Mouse (Mus musculus) naive thymus-derived CD4-positive, alpha-beta T cell, adult 5 months (primary cell): ENCODE measurements around the gene Npc1l1. TPM values are rescaled to one million over a fixed set of nuclear protein-coding genes. Genes with fewer than 3 reads are reported as not detected.

Experiments
- polyA plus RNA-seq: library from polyadenylated mRNA; unstranded; fragments of 100-300 nt; shearing (Covaris generic); gene quantifications from one replicate; pipeline ENCODE4 v1.2.1, GENCODE M21; 2017

The Npc1l1 gene
- 0.07 TPM for polyA plus RNA-seq

DNA sequence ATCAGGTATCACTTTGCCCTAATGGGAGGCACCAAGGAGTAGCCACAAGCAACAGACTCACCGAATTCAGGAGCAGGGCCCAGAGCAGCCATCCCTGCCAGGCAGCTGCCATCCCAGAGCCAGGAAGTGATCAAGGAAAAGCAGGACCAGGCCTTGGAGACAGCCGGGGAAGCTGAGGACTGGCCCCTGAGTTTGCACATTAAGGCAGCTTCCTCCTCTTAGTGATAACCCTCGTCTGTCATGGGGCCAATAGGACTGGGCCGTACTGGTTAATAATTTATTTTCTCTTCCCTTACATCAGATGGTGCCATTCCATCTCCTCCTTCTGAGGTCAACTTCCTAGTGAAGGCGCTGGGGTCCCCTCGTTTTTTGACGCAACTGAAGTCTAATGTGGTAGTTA lies at the start of gene Npc1l1:
TSS of gene Npc1l1 (minus strand) at position 132 of the 400 bp plus-strand sequence.

DNA sequence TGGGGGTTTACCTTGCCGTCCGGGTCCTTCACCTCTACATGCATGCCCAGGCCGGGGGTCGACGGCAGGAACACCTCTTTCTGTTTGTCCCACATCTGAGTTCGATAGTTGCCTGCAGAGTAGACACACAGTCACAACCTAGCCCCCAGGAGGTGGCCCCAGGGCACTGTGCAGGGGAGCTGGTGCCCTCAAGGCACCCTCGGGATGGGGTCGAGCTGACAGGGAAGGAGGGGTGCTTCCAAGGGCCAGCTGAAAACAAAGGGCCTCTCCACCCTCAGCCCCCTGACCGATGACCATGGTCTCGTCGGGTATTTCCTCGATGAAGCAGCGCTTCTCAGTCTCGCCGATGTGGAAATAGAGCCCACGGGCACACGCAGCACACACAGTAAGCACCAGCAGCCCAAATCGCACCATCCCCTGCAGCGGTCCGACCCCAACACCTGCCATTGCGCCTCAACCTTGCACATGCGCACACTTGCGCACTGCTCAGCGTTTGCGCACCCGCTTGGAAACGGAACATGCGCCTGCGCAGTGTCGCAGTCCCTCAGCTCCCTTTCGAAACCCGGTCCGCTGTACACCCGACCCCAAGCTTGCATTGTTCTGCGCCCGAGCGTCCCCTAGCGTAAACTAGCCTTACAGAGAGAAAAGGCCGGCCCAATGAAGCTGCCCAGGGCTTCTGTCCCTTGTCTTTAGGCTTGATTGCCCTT lies 44.6 kb upstream of the Npc1l1 start, which contains the start of gene Tmed4:
TSS of gene Tmed4 (minus strand) at position 484 of the 707 bp plus-strand sequence.

DNA sequence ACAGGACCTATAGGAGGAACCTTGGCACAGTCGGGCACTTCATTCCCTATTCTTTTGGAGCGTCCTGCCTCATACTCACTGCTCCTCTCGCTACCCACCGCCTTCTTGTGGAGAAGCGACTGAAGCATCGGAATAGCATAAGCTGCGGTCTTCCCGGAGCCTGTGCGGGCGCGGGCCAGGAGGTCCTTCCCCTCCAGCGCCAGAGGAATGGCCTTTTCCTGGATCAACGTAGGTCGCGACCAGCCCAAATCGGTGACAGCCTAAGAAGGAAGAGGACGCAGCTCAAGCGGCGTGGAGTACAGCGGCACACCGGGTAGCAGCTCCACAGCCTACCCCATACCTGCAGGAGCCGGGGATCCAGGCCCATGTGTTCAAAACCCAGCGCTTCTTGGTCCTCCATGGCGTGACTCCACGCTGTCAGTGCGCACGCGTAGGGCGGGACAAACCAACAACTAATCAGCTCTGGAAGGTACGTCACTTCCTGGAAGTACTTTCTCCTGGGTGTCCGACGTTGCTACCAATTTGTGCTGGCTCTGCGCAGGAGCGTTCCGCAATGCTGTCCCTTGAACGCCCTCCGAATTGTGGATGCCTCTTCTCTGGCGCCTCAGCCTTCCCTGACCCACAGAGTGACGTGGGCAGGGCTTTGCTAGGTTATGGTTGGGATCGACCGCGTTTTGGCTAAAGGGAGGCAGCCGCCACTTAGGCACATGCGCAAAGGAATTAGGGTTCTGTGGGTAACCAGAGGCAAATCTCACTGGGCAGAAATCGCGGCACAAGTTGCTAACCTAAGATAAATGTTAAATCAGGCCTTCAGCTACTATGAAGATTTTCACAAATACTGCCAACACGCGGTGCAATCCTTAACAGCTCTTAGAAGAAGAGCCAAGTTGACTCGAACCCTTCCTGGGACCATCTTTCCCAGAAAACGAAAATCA lies 37.6 kb upstream of the Npc1l1 start, which contains the start of gene Ddx56:
TSS of gene Ddx56 (minus strand) at position 453 of the 935 bp plus-strand sequence.

DNA sequence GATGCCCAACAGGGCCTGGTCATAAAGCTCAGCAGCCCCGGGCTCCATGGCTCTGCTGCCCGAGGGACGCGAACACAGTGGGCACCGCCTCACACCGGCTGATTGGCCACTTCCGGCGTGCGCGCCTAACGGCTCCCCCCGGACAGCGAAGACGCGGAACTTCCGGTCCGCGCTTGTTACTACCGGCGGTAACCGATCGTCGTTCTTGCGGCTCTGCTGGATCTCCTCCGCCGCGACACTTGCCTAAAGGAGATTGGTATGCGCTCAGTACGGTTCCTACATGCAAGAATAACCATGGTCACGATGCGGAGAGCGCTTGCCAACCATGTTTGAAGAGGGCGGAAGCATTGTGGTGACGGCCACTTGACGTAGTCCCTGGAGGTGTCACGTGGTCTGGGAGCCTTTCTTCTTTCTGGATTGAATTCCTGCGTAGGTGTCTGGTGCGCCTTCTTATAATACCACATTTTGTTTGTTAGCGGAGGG lies 29.8 kb downstream of the Npc1l1 start, which contains the start of gene Nudcd3:
TSS of gene Nudcd3 (minus strand) at position 329 of the 483 bp plus-strand sequence.

DNA sequence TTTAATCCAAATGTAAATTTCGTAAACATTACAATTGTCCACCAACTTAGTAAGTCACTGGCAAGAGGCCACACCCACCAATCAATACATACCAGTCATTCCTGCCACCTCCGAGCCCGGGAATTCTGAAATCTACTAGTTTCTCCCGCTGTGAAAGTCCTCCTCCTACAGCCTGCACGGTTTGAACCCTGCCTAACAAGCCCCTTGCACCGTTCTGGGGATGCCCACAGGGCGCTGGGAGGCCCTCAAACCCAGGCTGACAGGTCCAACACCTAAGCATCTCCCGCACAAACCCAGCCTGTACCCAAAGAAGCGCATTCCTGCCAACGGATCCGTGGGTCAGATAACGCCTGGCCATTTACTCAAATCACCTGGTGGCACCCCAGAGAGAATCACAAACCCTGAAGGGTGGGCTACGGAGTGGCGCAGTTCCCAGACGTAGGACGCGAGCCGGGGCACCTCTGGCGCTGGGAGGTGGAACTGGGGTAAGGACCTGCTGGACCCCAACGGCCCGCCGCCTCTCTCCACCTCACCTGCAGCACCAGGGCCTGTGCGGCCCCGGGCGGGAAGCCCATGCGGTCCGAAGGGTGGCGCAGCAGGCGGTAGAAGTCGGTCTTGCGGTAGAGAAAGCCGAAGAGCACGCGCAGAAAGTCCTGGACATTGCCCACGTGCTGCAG lies 30.4 kb downstream of the Npc1l1 start, which contains the start of gene A730071L15Rik:
TSS of gene A730071L15Rik (plus strand) at position 620 of the 677 bp plus-strand sequence.

Other genes starting within 250 kb of the Npc1l1 start
- 4.0 TPM for gene Camk2b, start 163.8 kb downstream of the Npc1l1 start, polyA plus RNA-seq
- gene A730071L15Rik, start 30.1 kb downstream of the Npc1l1 start, polyA plus RNA-seq, result not detected
- 51.0 TPM for gene Nudcd3, start 29.7 kb downstream of the Npc1l1 start, polyA plus RNA-seq
- gene Ddx56, start 37.6 kb upstream of the Npc1l1 start, polyA plus RNA-seq, result 76.8 TPM
- gene Tmed4, start 44.7 kb upstream of the Npc1l1 start, polyA plus RNA-seq, result 51.0 TPM
- gene Ogdh, start 61.5 kb upstream of the Npc1l1 start, polyA plus RNA-seq, result 227 TPM
- 59.2 TPM for gene Zmiz2, start 158.9 kb upstream of the Npc1l1 start, polyA plus RNA-seq
- gene Ppia, start 185.3 kb upstream of the Npc1l1 start, polyA plus RNA-seq, result 4,323 TPM
- gene H2afv, start 214.3 kb upstream of the Npc1l1 start, polyA plus RNA-seq, result 194 TPM
- 28.0 TPM for gene Purb, start 245.8 kb upstream of the Npc1l1 start, polyA plus RNA-seq